Mouse (Mus musculus) liver, embryonic 14.5 days (tissue): ENCODE data around the gene Gtf2b.

Experiments used
- CTCF ChIP-seq: IDR thresholded peaks from 2 replicates; pipeline ENCODE4 v1.5.1; 2016; ENCODE audit warnings: antibody characterized with exemption, low read depth, control low read depth
- EP300 ChIP-seq: IDR thresholded peaks from 2 replicates; pipeline ENCODE4 v1.6.1; 2016; ENCODE audit warnings: antibody characterized with exemption, low read depth

GRCm38 (mm10) chr3:142725969-142726672 is 38.7 kb upstream of the Gtf2b start:
- TF ChIP-seq CTCF, result no peak
- no peak for TF ChIP-seq EP300
